Mouse (Mus musculus) gastrocnemius, postnatal 4 days (tissue): ENCODE measurements around the gene Fxyd1. TPM values are rescaled to one million over a fixed set of nuclear protein-coding genes. Genes with fewer than 3 reads are reported as not detected.
A peak's percentile ranks its signal among the peaks of the same experiment; 100 is the strongest.

Source experiments
- DNase-seq, 2 experiments: peaks; one replicate each; pipeline ENCODE4 v3.0.0; 2021 to 2022; ENCODE audit warnings: low spot score in 2 of 2, mixed read lengths in 2 of 2
- long read RNA-seq, 2 experiments: library from polyadenylated mRNA; stranded (forward); transcript quantifications; one replicate each; pipeline ENCODE4 v2.0.0; 2021
- total RNA-seq, 2 experiments: library from RNA; stranded (reverse); gene quantifications; 2 replicates each; pipeline ENCODE4 v1.2.3; 2021

The Fxyd1 gene
- total RNA-seq = 100 to 1,000 TPM; 587 to 732 TPM
- long read RNA-seq, experiment 1, transcript Fxyd1-213 (3 exons, 255 nt) = major isoform, 252 of 480 reads
- long read RNA-seq, experiment 1, transcript Fxyd1-201 (8 exons, 620 nt) = minor isoform, 8 of 480 reads
- long read RNA-seq, experiment 1, transcript Fxyd1-203 (8 exons, 492 nt) = minor isoform, 29 of 480 reads
- long read RNA-seq, experiment 1, transcript Fxyd1-212 (8 exons, 568 nt) = minor isoform, 87 of 480 reads
- long read RNA-seq, experiment 1, partial matches to known transcripts = 55 of 480 reads
- long read RNA-seq, experiment 1, other reads (novel, unspliced or antisense) = 30 of 480 reads
- long read RNA-seq, experiment 2, transcript Fxyd1-201 (8 exons, 620 nt) = minor isoform, 10 of 415 reads
- long read RNA-seq, experiment 2, transcript Fxyd1-203 (8 exons, 492 nt) = minor isoform, 21 of 415 reads
- long read RNA-seq, experiment 2, transcript Fxyd1-212 (8 exons, 568 nt) = minor isoform, 77 of 415 reads
- long read RNA-seq, experiment 2, transcript Fxyd1-213 (3 exons, 255 nt) = major isoform, 215 of 415 reads
- long read RNA-seq, experiment 2, partial matches to known transcripts = 37 of 415 reads
- long read RNA-seq, experiment 2, other reads (novel, unspliced or antisense) = 40 of 415 reads

- DNase-seq = no peak
These were observed at the start of gene Fxyd1 for GRCm38 (mm10) chr7:31057071-31057470. Fxyd1 (minus strand) TSS chr7:31057199.

GRCm38 (mm10) chr7:31106166-31106565, 49.2 kb upstream of the Fxyd1 start:
- DNase-seq = no peak

- peak; percentile 50 to 68 for DNase-seq
These were observed 48.2 kb upstream of the Fxyd1 start for GRCm38 (mm10) chr7:31105061-31105768.

GRCm38 (mm10) chr7:31100786-31101185, 43.8 kb upstream of the Fxyd1 start:
- DNase-seq = no peak

GRCm38 (mm10) chr7:31099612-31099982, 42.6 kb upstream of the Fxyd1 start:
- no peak for DNase-seq

GRCm38 (mm10) chr7:31098697-31099611, 42.0 kb upstream of the Fxyd1 start:
- no peak for DNase-seq

- peak; percentile 82 to 92 for DNase-seq
These were observed 40.7 kb upstream of the Fxyd1 start for GRCm38 (mm10) chr7:31097583-31098248.

GRCm38 (mm10) chr7:31096892-31097564, 40.0 kb upstream of the Fxyd1 start:
- no peak for DNase-seq

GRCm38 (mm10) chr7:31094774-31095501, 37.9 kb upstream of the Fxyd1 start:
- no peak for DNase-seq

- no peak for DNase-seq
These were observed 32.7 kb upstream of the Fxyd1 start for GRCm38 (mm10) chr7:31089721-31090120.

GRCm38 (mm10) chr7:31088206-31088605, 31.2 kb upstream of the Fxyd1 start:
- no peak for DNase-seq

- no peak for DNase-seq
These were observed 30.3 kb upstream of the Fxyd1 start for GRCm38 (mm10) chr7:31087262-31087661.

- DNase-seq = no peak
These were observed 29.3 kb upstream of the Fxyd1 start for GRCm38 (mm10) chr7:31086175-31086755.

GRCm38 (mm10) chr7:31085171-31085570, 28.2 kb upstream of the Fxyd1 start:
- DNase-seq = no peak

- DNase-seq = no peak
These were observed 27.1 kb upstream of the Fxyd1 start for GRCm38 (mm10) chr7:31084140-31084539.

- peak in 1 of 2 experiments; percentile 64 for DNase-seq
These were observed 26.0 kb upstream of the Fxyd1 start for GRCm38 (mm10) chr7:31082831-31083588.

- DNase-seq = no peak
These were observed 25.1 kb upstream of the Fxyd1 start for GRCm38 (mm10) chr7:31082106-31082505.

GRCm38 (mm10) chr7:31081106-31081505, 24.1 kb upstream of the Fxyd1 start:
- DNase-seq = no peak
